Mouse (Mus musculus): Measurements from ENCODE around the gene Arhgef3.
A peak's percentile ranks its signal among the peaks of the same experiment; 100 is the strongest.

Gene Arhgef3

GRCm38 (mm10) chr14:27114362-27115274 lies at the start of gene Arhgef3:
TSS of gene Arhgef3 (plus strand) at chr14:27114899.
- no peak for DNase-seq (ENCODE audit: low read depth)

GRCm38 (mm10) chr14:27066171-27066929 lies 48.3 kb upstream of the Arhgef3 start:
- DNase-seq (ENCODE audit: low read depth): no peak

DNA sequence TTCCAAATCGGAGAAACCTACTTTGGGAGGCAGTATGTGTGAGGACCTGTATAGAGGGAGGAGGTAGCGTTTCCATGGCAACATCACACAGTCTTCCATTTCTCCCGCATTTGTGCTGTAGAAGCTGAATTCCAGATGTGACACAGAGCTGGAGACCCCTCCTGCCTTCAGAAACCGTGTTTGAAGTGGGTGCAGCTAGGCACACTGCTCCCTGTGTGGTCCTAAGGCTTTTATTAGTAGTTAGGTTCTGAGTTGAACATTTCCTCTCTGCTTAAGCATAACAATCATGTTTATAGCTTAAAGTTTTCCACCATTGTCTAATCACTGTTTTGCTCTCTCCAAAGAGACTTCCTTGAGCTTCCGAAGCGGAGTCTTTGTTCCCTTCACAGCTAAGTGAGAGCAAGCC lies 46.8 kb upstream of the Arhgef3 start:
- DNase-seq (ENCODE audit: low read depth): no peak

DNA sequence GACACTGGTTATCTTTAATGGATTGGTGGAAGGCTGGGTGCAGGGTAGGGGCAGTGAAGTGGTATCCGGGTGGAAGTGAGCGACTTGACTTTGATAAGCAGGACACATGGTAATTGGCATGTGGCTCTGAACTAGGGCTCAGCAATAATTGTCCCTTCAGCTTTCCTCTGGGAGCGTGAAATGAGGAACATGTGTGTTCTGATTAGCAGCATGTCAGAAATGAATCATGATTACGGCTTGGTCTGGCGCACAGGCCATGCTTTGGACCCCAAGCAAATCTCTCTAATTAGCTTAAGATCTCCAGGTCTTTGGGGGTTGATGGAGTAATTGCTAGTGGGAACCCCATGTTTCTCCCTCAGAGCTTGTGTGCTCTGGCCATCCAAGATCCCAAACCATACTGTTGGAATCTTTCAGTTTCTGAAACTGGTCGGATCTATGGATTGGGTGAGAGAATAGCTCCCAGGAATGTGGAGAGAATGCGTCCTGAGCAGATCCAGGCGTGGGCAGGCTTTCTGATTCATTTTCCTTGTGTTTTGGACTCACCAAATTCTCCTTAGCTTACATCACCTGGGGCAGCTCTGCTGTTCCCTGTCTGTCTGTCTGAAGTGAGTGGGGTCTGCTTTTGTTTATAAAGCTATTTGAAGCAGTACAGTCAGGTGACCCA lies 45.1 kb upstream of the Arhgef3 start:
- no peak for DNase-seq (ENCODE audit: low read depth)

- DNase-seq (ENCODE audit: low read depth): no peak
Observed at GRCm38 (mm10) chr14:27070128-27070527, 44.6 kb upstream of the Arhgef3 start.

GRCm38 (mm10) chr14:27070758-27071157 lies 43.9 kb upstream of the Arhgef3 start:
- DNase-seq (ENCODE audit: low read depth): no peak

DNA sequence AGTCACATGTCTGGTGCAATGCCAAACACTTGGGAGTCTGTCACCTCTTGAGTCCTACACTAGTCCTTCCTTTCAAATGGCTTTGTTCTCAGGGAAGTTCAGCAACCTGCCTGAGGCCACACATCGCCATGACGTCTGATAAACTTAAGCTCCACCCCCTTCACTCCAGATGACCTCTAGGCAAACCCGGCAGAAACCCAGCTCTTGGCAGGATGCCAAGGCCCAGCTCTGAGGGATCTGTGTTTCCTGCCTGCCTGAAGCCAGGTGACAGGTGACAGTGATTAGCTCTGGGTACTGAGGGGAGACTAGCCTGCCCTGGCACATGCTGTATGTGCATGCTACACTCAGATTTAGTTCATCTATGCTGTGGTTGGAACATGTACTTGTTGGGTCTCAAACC lies 42.7 kb upstream of the Arhgef3 start:
- no peak for DNase-seq (ENCODE audit: low read depth)

- DNase-seq (ENCODE audit: low read depth): no peak
Observed at GRCm38 (mm10) chr14:27075084-27075483, 39.6 kb upstream of the Arhgef3 start.

DNA sequence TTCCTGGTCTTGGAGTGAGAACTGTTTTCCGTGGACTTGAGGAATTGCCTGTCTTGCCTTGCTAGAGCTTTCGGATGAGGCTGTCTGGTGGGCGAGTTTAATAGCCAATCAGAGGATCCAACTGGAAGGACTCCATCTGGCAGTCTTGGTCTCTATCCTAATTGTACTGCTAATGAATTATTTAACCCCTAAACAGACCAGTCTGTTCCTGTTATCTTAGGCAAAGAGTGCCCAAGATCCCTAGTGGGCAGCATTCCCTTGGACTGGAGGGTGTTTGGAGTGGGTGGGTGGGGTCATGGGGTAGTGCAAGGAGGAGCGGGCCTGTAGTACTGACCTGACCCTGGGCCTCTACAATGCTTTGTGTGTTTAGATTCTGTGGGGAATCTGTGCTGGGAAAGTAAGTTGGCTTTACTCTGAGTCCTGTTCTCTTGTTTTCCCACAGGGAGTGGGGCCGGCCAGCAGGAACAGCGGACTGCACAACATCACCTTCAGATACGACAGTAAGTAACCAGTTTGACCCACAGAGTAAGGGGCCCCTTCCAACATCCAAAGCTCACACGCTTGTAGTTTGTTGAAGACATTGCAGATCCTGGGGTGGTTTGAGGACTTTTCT lies 38.7 kb upstream of the Arhgef3 start:
- DNase-seq (ENCODE audit: low read depth): no peak

DNA sequence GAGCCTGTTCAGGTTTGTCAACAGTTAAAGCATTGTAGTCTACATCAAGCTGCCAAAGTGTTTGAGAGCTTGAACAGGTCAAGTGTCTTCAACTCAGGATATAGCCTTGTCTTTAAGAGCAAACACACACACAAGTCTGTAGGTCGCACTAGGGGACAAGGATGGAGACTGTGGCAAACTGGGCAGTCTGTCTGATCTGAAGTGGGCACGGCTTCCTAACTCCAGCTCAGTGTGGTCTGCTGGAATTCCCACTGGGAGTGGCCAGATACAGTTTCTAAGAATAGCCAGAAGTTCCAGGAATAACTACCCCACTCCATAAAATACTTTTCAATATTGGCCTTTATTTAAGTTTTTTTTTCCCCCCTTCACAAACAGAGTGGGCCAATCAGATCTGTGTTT lies 38.2 kb upstream of the Arhgef3 start:
- no peak for DNase-seq (ENCODE audit: low read depth)

DNA sequence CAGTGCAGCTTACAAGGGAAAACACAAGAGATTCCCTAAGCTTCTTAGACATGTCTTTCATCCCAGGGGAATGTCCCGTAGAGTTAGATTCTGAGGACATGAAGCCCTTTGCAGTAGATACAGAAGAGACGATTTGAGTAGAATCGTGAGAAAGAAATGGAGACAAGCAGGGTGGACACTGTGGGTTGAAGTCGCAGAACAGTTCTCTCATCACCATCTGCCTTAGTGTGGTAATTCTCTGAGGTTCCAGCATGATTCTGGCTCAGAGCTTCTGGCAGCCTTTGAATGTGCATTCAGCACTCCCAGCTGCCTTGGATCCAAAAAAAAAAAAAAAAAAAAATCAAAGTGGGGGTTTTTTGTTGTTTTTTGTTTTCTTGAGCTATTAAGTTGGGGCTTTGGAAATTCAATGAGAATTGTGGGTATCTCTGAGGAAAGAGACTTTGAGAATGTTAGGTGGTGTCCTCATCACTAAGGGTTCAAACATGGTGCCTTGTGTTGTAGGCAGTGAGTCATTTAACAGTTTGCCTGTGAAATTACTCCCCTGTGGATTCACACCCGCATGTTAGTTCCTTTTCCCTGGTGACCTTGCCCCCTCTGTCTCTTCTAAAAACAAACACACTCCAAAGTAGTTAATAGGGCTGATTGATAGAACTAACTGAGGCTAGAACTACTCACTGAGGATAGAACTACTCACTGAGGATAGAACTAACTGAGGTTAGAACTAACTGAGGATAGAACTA lies 33.0 kb upstream of the Arhgef3 start:
- DNase-seq (ENCODE audit: low read depth): peak; percentile 58

GRCm38 (mm10) chr14:27085471-27085870 lies 29.2 kb upstream of the Arhgef3 start:
- no peak for DNase-seq (ENCODE audit: low read depth)

- no peak for DNase-seq (ENCODE audit: low read depth)
Observed at GRCm38 (mm10) chr14:27085999-27086398, 28.7 kb upstream of the Arhgef3 start.

- no peak for DNase-seq (ENCODE audit: low read depth)
Observed at GRCm38 (mm10) chr14:27094247-27094646, 20.5 kb upstream of the Arhgef3 start.

GRCm38 (mm10) chr14:27096133-27096532 lies 18.6 kb upstream of the Arhgef3 start:
- DNase-seq (ENCODE audit: low read depth): no peak

DNA sequence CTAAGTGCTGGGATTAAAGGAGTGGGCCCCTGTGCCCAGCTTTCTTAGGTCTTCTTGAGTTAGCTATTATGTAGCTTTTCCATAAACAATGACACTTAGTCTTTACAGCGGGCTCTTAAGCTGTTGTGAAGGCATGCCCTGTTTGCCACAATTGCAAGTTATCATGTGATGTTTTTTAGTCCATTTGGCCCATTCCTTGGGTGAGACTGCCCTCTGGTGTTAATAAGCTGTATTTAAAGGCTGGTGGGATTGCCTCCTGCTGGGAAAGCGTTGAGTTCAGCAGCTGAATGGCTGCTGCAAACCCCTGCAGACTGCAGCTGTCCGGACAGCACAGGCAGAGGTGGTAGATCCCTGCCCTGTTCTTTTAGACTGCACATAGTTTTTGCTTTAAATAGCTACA lies 17.9 kb upstream of the Arhgef3 start:
- peak; percentile 85 for DNase-seq (ENCODE audit: low read depth)

GRCm38 (mm10) chr14:27101735-27102134 lies 13.0 kb upstream of the Arhgef3 start:
- no peak for DNase-seq (ENCODE audit: low read depth)

DNA sequence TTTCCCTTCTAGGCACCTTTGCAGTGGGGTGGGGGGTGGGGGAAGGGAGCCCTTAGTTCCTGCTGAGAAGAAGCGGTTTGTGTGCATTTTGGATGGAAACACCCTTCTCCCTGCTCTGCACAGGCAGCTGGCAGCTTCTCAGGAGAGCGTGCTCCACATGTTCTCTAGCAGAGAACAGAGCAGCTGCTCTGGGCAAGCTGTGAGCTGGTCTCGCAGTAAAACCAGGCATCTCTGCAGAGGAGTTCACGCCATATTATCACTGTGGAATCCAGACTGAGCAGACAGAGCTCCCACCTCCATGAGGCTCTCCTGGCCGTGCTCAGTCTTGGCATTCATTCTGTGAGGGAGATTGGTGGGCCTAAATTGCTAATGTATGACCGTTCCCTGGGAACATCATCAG lies 12.0 kb upstream of the Arhgef3 start:
- DNase-seq (ENCODE audit: low read depth): no peak

DNA sequence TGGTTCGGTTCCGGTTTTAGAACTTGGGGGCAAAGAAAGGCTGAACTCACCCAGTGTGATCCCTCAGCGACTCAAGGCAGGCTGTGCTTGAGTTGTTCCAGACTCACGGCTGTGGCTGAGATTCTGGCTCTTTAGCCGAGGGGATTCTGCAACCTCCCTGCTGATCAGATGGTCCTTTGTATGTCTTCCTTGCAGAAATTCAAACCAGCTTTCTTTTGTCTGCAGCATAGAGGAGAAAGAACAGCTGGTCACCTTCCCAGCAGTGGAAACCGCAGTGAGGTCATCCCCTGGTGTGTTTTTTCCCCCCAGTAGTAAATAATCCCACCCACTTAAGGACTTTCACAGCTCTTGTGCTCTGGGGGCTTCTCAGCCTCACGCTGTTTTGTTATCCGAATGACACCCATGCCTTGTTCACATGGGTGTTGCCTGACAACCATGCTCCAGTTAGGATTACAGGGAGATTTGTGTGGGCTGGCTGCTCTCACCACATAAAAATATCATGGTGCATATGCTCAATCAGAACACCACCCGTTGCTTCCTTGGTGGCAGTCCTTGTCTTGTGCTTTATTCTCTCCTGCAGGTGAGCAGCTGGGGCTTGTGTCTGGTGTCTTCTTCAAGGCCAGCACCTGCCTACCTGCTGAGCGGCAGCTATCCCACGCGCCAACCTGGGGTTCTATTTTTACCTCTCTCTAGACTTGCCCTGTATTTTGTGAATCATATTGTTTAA lies 8.8 kb upstream of the Arhgef3 start:
- DNase-seq (ENCODE audit: low read depth): no peak

- DNase-seq (ENCODE audit: low read depth): no peak
Observed at GRCm38 (mm10) chr14:27108748-27109504, 5.8 kb upstream of the Arhgef3 start.

Measured in fibroblast of lung, adult 2 months (primary cell).